Mouse (Mus musculus): ENCODE results near the gene Lrif1. TPM values are rescaled to one million over a fixed set of nuclear protein-coding genes. Genes with fewer than 3 reads are reported as not detected.
A peak's percentile ranks its signal among the peaks of the same experiment; 100 is the strongest.
"Not testable (repeated sequence)": the region's sequence is repeated elsewhere in the genome, so short reads cannot be mapped to it uniquely, and the experiment has no call there.

Lrif1 gene
- 2.6 and 2.8 TPM in 2 replicates for polyA plus RNA-seq (2012; rRNA removed)

GRCm38 (mm10) chr3:106684830-106685229 lies at the start of gene Lrif1:
TSS of gene Lrif1 (plus strand) at chr3:106684987.
- WGBS: 2% methylated on average over 20 of the region's 20 CpGs
- Histone ChIP-seq H3K27ac (ENCODE audit: insufficient read depth, low read depth, low read length) (no peak within 1 kb of the TSS), H3K27me3 (replicated peaks; ENCODE audit: control insufficient read depth, insufficient read depth, low read length) (no peaks in the 10 kb centered on the region), H3K4me3 (ENCODE audit: insufficient read depth, low read depth, low read length) (peak within 1 kb of the TSS; percentile 98), H3K36me3 (ENCODE audit: control insufficient read depth, insufficient read depth, low read length) (no peaks in the 10 kb centered on the region), H3K4me1 (ENCODE audit: control insufficient read depth, insufficient read depth, low read length) (no peaks in the 10 kb centered on the region)
- TF ChIP-seq CTCF (conservative IDR thresholded peaks at IDR 0.05; ENCODE audit: insufficient read depth, insufficient read length, low read depth, low read length) (no peak), POLR2A (IDR thresholded peaks at IDR 0.05; ENCODE audit: low read depth, low read length) (no peak)
- DNase-seq: peak; percentile 87

GRCm38 (mm10) chr3:106672811-106673210 lies 12.0 kb upstream of the Lrif1 start:
- not testable (repeated sequence) for DNase-seq; H3K27ac ChIP-seq (ENCODE audit: insufficient read depth, low read depth, low read length); H3K27me3 ChIP-seq (replicated peaks; ENCODE audit: control insufficient read depth, insufficient read depth, low read length); H3K4me1 ChIP-seq (ENCODE audit: control insufficient read depth, insufficient read depth, low read length); H3K4me3 ChIP-seq (ENCODE audit: insufficient read depth, low read depth, low read length); H3K36me3 ChIP-seq (ENCODE audit: control insufficient read depth, insufficient read depth, low read length)
- 70% methylated on average over 14 of the region's 14 CpGs for WGBS

GRCm38 (mm10) chr3:106685381-106685780 lies 594 bp downstream of the Lrif1 start:
- WGBS: 15% methylated on average over 1 of the region's 1 CpGs
- TF ChIP-seq CTCF (conservative IDR thresholded peaks at IDR 0.05; ENCODE audit: insufficient read depth, insufficient read length, low read depth, low read length): no peak
- TF ChIP-seq POLR2A (IDR thresholded peaks at IDR 0.05; ENCODE audit: low read depth, low read length): no peak
- DNase-seq: no peak
- Histone ChIP-seq H3K4me1 (ENCODE audit: control insufficient read depth, insufficient read depth, low read length) (no peaks in the 10 kb centered on the region), H3K36me3 (ENCODE audit: control insufficient read depth, insufficient read depth, low read length) (no peaks in the 10 kb centered on the region), H3K4me3 (ENCODE audit: insufficient read depth, low read depth, low read length) (no peak overlapping the region), H3K27me3 (replicated peaks; ENCODE audit: control insufficient read depth, insufficient read depth, low read length) (no peaks in the 10 kb centered on the region), H3K27ac (ENCODE audit: insufficient read depth, low read depth, low read length) (no peak overlapping the region)

GRCm38 (mm10) chr3:106721397-106722027 lies 36.7 kb downstream of the Lrif1 start:
- TF ChIP-seq CTCF (conservative IDR thresholded peaks at IDR 0.05; ENCODE audit: insufficient read depth, insufficient read length, low read depth, low read length) (no peak), POLR2A (IDR thresholded peaks at IDR 0.05; ENCODE audit: low read depth, low read length) (peak; percentile 9)
- DNase-seq: peak; percentile 99

GRCm38 (mm10) chr3:106722028-106722945 lies 37.5 kb downstream of the Lrif1 start:
- no peaks in the 10 kb centered on the region for H3K4me1 ChIP-seq (ENCODE audit: control insufficient read depth, insufficient read depth, low read length)
- no peaks in the 10 kb centered on the region for H3K36me3 ChIP-seq (ENCODE audit: control insufficient read depth, insufficient read depth, low read length)
- under 1% methylated on average over 33 of the region's 33 CpGs for WGBS
- H3K27ac ChIP-seq (ENCODE audit: insufficient read depth, low read depth, low read length): peak overlapping the region; percentile 85
- peak overlapping the region; percentile 67 for H3K4me3 ChIP-seq (ENCODE audit: insufficient read depth, low read depth, low read length)
- TF ChIP-seq POLR2A (IDR thresholded peaks at IDR 0.05; ENCODE audit: low read depth, low read length) (no peak), CTCF (conservative IDR thresholded peaks at IDR 0.05; ENCODE audit: insufficient read depth, insufficient read length, low read depth, low read length) (0 out of 2 replicates have a peak, but pooled peaks have one; percentile 19)
- peak; percentile 89 for DNase-seq
- H3K27me3 ChIP-seq (replicated peaks; ENCODE audit: control insufficient read depth, insufficient read depth, low read length): no peaks in the 10 kb centered on the region

More at GRCm38 (mm10) chr3:106721397-106722027, 36.7 kb downstream of the Lrif1 start:
- Histone ChIP-seq H3K4me3 (ENCODE audit: insufficient read depth, low read depth, low read length) (peak overlapping the region; percentile 67), H3K27me3 (replicated peaks; ENCODE audit: control insufficient read depth, insufficient read depth, low read length) (no peaks in the 10 kb centered on the region), H3K27ac (ENCODE audit: insufficient read depth, low read depth, low read length) (peak overlapping the region; percentile 85), H3K4me1 (ENCODE audit: control insufficient read depth, insufficient read depth, low read length) (no peaks in the 10 kb centered on the region), H3K36me3 (ENCODE audit: control insufficient read depth, insufficient read depth, low read length) (no peaks in the 10 kb centered on the region)
- WGBS: 1% methylated on average over 31 of the region's 31 CpGs

- Histone ChIP-seq H3K4me1 (ENCODE audit: control insufficient read depth, insufficient read depth, low read length) (no peaks in the 10 kb centered on the region), H3K4me3 (ENCODE audit: insufficient read depth, low read depth, low read length) (no peak overlapping the region), H3K27me3 (replicated peaks; ENCODE audit: control insufficient read depth, insufficient read depth, low read length) (no peaks in the 10 kb centered on the region; the same call in 1 of the 2 replicates), H3K36me3 (ENCODE audit: control insufficient read depth, insufficient read depth, low read length) (no peaks in the 10 kb centered on the region), H3K27ac (ENCODE audit: insufficient read depth, low read depth, low read length) (no peak overlapping the region)
- 75% methylated on average over 1 of the region's 1 CpGs for WGBS
- no peak for DNase-seq
- TF ChIP-seq CTCF (conservative IDR thresholded peaks at IDR 0.05; ENCODE audit: insufficient read depth, insufficient read length, low read depth, low read length) (no peak), POLR2A (IDR thresholded peaks at IDR 0.05; ENCODE audit: low read depth, low read length) (no peak)
Observed at GRCm38 (mm10) chr3:106755898-106756297, 71.1 kb downstream of the Lrif1 start.

- Histone ChIP-seq H3K4me3 (ENCODE audit: insufficient read depth, low read depth, low read length) (no peak overlapping the region), H3K4me1 (ENCODE audit: control insufficient read depth, insufficient read depth, low read length) (no peaks in the 10 kb centered on the region), H3K36me3 (ENCODE audit: control insufficient read depth, insufficient read depth, low read length) (no peaks in the 10 kb centered on the region), H3K27ac (ENCODE audit: insufficient read depth, low read depth, low read length) (no peak overlapping the region), H3K27me3 (replicated peaks; ENCODE audit: control insufficient read depth, insufficient read depth, low read length) (no peaks in the 10 kb centered on the region)
- no peak for TF ChIP-seq CTCF (conservative IDR thresholded peaks at IDR 0.05; ENCODE audit: insufficient read depth, insufficient read length, low read depth, low read length)
- TF ChIP-seq POLR2A (IDR thresholded peaks at IDR 0.05; ENCODE audit: low read depth, low read length): no peak
- 82% methylated on average over 1 of the region's 1 CpGs for WGBS
- no peak for DNase-seq
Observed at GRCm38 (mm10) chr3:106771834-106772233, 87.0 kb downstream of the Lrif1 start.

Data from kidney, adult 2 months (tissue).